Mouse (Mus musculus) retina, postnatal 7 days (tissue): ENCODE results near the gene U2af1l4.

Experiments
- DNase-seq: peaks from one replicate; pipeline ENCODE4 v3.0.0-alpha.2; 2012; ENCODE audit warnings: low read depth, low spot score

Gene U2af1l4

DNA sequence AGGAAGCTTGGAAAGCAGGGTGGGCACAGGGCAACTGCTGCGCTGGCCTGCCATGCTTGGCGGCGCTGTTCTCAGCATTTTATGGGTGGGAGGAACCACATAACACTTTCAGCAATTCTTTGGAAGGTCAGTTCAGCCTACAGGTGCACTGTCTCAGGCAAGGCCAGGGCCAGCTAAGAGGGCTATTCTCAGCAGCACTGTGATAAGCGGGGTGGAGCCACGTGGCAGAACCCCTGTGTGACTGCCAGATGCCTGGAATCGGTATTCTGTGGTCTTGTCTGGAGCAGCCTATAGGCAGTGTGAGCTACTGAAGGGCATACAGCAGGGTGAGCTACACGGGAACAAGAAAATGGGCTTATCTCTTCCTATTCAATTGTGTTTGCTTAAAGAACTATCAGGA, 46.9 kb downstream of the U2af1l4 start:
- DNase-seq: no peak

DNA sequence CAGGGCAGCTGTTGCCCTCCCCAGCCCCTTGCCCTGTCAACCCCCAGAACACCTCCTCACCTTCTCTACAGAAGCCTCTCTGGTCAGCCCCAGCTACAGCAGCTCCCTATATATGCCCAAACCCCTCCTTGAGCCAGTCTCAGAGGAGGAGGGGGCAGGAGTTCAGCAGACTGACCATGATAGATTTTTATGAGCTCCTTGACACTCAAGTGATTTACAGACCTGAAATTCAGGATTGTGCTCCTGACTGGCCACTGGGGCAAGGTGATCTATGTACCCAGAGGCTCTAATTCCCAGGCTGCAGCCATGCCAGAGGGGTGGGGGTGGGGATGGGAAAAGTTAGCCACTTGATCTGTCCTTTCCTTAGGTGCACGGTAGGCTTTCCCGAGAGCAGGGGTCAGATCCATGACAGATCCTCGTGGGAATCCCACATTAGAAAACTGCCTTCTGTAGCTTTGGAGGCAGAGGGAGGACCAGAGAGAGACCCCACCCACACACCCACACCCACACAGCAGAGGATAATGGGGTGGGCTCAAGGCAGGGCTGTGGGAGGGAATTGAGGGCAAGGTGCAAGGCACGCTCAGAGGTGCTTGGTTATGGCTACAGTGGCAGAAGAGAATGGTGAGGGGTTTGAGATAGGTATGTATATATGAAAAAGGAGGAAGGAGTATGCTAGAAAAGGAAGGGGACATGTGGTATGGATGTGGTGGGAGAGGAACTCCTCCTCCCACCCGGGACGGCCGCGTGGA, 49.7 kb downstream of the U2af1l4 start, which contains the start of gene Upk1a:
Upk1a (minus strand) TSS at position 194 of the 749 bp plus-strand sequence.
- no peak for DNase-seq

DNA sequence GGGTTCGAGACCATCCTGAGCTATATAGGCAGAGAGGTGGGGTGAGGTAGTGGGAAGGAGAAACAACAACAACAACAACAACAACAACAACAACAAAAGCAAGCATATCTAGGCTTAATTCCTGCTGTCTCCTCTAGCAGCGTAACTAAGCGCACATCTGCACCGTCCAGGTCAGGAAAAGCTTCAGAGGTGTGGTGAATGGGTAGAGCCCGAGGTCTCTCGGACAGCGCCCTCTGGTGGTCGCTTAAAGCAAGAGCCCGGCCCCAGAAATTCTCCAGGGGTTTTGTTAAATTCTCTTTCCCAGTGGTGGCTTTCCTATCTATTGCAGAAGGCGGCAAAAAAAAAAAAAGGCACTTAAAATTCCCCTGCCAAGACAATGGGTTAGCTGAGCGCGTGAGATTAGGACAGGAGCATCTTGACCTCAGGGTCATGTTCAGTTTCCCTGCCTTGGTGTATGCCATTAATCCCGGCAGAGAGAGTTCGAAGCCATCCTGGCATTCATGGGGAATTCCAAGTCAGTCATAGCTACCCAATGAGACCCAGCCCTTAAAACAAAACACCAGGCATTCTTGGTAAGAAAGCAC, 50.5 kb downstream of the U2af1l4 start:
- peak; percentile 42 for DNase-seq

DNA sequence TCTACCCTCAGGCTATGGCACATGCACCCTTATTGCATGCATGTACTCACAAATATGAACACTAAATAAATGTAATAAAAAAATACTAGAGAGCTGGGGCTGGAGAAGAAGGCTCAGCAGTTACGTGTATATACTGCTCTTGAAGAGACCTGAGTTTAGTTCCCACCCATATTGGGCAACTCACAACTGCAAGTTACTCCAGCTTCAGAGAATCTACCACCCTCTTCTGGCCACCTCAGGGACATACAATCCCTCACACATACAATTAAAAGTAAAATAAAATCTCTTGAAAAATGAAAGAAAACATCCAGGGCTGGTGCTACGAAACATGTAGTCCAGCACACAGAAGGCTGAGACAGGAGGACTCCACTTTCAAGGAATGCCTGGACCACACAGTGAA, 51.4 kb downstream of the U2af1l4 start:
- DNase-seq: no peak
